ENCODE assay signal across 8 mouse cellular contexts in genomic region chr1:184034011-184034557, GRCm38 (mm10). TPM values are rescaled to one million over a fixed set of nuclear protein-coding genes. Genes with fewer than 3 reads are reported as not detected.
A peak's percentile ranks its signal among the peaks of the same experiment; 100 is the strongest.
DNase-seq lines count a peak whose midpoint lies in the region; ATAC-seq and TF ChIP-seq lines count a peak whose summit lies in the region.

1700056E22Rik (minus strand) TSS chr1:184034301.

- peak within 1 kb of the TSS; percentile 96 for H3K9ac ChIP-seq in heart, embryonic 11.5 days (ENCODE audit: low read depth, low read length)
- H3K9ac ChIP-seq in kidney, embryonic 16.5 days (replicated peaks; ENCODE audit: low read length): peak within 1 kb of the TSS; percentile 91
- H3K9ac ChIP-seq in liver, adult 2 months (ENCODE audit: low read depth, low read length): peak within 1 kb of the TSS; percentile 96

- ATAC-seq in heart, embryonic 11.5 days (replicated peaks; ENCODE audit: insufficient number of reproducible peaks, low FRiP score, low TSS enrichment): peak; percentile 99
- ATAC-seq in kidney, embryonic 16.5 days (ENCODE audit: low FRiP score, low TSS enrichment): peak; percentile 99

- peak within 1 kb of the TSS; percentile 98 for H3K27ac ChIP-seq in heart, embryonic 11.5 days (ENCODE audit: low read depth, low read length)
- H3K27ac ChIP-seq in kidney, embryonic 16.5 days (ENCODE audit: low read length): peak within 1 kb of the TSS; percentile 96
- peak within 1 kb of the TSS; percentile 97 for H3K27ac ChIP-seq in liver, adult 2 months (replicated peaks; ENCODE audit: insufficient read depth, low read depth, low read length)

- DNase-seq in B cell, adult 2 months: peak; percentile 96 to 98
- DNase-seq in brain, embryonic 14.5 days (ENCODE audit: low read depth): peak; percentile 100
- peak; percentile 95 for DNase-seq in liver, adult 2 months (ENCODE audit: extremely low read depth, low read depth, low spot score)
- DNase-seq in splenic B cell, adult 2 months (ENCODE audit: low read depth, low spot score): peak; percentile 99

- under 1% methylated on average over 38 of the region's 38 CpGs for WGBS in heart, embryonic 11.5 days (ENCODE audit: insufficient replicate concordance)
- under 1% methylated on average over 38 of the region's 38 CpGs for WGBS in kidney, embryonic 16.5 days
- WGBS in liver, adult 2 months: under 1% methylated on average over 38 of the region's 38 CpGs

- peak; percentile 42; the same call in 1 of the 2 replicates for TF ChIP-seq POLR2A in brain, embryonic 14.5 days (IDR thresholded peaks at IDR 0.05; ENCODE audit: borderline replicate concordance, extremely low read depth, insufficient read depth, insufficient read length, poor library complexity, severe bottlenecking)
- TF ChIP-seq POLR2A in liver, adult 2 months (IDR thresholded peaks at IDR 0.05; ENCODE audit: extremely low read depth, insufficient read depth, low read length): peak; percentile 86
- TF ChIP-seq POLR2A in myocyte (IDR thresholded peaks at IDR 0.05; ENCODE audit: insufficient read length, low read depth): peak; percentile 81

- peaks cover 11% of the 10 kb centered on the region for H3K27me3 ChIP-seq in erythroblast, embryonic 14.5 days (ENCODE audit: control insufficient read depth)
- H3K27me3 ChIP-seq in heart, embryonic 11.5 days (ENCODE audit: control insufficient read depth, insufficient read depth, low read length): no peaks in the 10 kb centered on the region
- H3K27me3 ChIP-seq in kidney, embryonic 16.5 days (ENCODE audit: insufficient read depth, low read length): no peaks in the 10 kb centered on the region
- H3K27me3 ChIP-seq in liver, adult 2 months (ENCODE audit: control insufficient read depth, insufficient read depth, low read length): no peaks in the 10 kb centered on the region
- no peaks in the 10 kb centered on the region for H3K27me3 ChIP-seq in myocyte (ENCODE audit: control insufficient read depth, insufficient read depth, insufficient read length)
- no peaks in the 10 kb centered on the region for H3K27me3 ChIP-seq in splenic B cell, adult 2 months (ENCODE audit: control insufficient read depth, insufficient read depth, low read length, poor library complexity, severe bottlenecking)

- TF ChIP-seq CTCF in brain, embryonic 14.5 days (IDR thresholded peaks at IDR 0.05; ENCODE audit: borderline replicate concordance, extremely low read depth, insufficient read depth, insufficient read length): no peak
- TF ChIP-seq CTCF in liver, adult 2 months (IDR thresholded peaks at IDR 0.05; ENCODE audit: low read depth, low read length): no peak

- peaks cover 29% of the 10 kb centered on the region for H3K4me1 ChIP-seq in erythroblast, embryonic 14.5 days (ENCODE audit: control insufficient read depth)
- H3K4me1 ChIP-seq in heart, embryonic 11.5 days (ENCODE audit: control insufficient read depth, insufficient read depth, low read length): peaks cover 17% of the 10 kb centered on the region
- peaks cover 10% of the 10 kb centered on the region; the same call in 1 of the 2 replicates for H3K4me1 ChIP-seq in kidney, embryonic 16.5 days (ENCODE audit: insufficient read depth, low read length)
- peaks cover 6% of the 10 kb centered on the region; the same call in 1 of the 2 replicates for H3K4me1 ChIP-seq in liver, adult 2 months (ENCODE audit: control insufficient read depth, insufficient read depth, low read length)

- peak within 1 kb of the TSS; percentile 24 for H3ac ChIP-seq in myocyte (ENCODE audit: control insufficient read depth, insufficient read length)

- H3K36me3 ChIP-seq in erythroblast, embryonic 14.5 days (ENCODE audit: control insufficient read depth): peaks cover 5% of the 10 kb centered on the region
- H3K36me3 ChIP-seq in heart, embryonic 11.5 days (ENCODE audit: control insufficient read depth, insufficient read depth, low read length): peaks cover 4% of the 10 kb centered on the region; the same call in 1 of the 2 replicates
- no peaks in the 10 kb centered on the region for H3K36me3 ChIP-seq in kidney, embryonic 16.5 days (ENCODE audit: insufficient read depth, low read length)
- no peaks in the 10 kb centered on the region for H3K36me3 ChIP-seq in liver, adult 2 months (ENCODE audit: control insufficient read depth, insufficient read depth, low read length)
- peaks cover 8% of the 10 kb centered on the region for H3K36me3 ChIP-seq in myocyte (ENCODE audit: control insufficient read depth, insufficient read depth)
- no peaks in the 10 kb centered on the region for H3K36me3 ChIP-seq in splenic B cell, adult 2 months (ENCODE audit: control insufficient read depth, insufficient read depth, low read length, poor library complexity, severe bottlenecking)

- H3K79me2 ChIP-seq in liver, adult 2 months (ENCODE audit: control insufficient read depth, insufficient read depth, low read length): peaks cover 22% of the 10 kb centered on the region; the same call in 1 of the 2 replicates
- H3K79me2 ChIP-seq in myocyte (ENCODE audit: control insufficient read depth, insufficient read depth): peaks cover 47% of the 10 kb centered on the region

- H3K9me3 ChIP-seq in erythroblast, embryonic 14.5 days (ENCODE audit: control insufficient read depth, low read length): no peaks in the 10 kb centered on the region
- H3K9me3 ChIP-seq in heart, embryonic 11.5 days (replicated peaks; ENCODE audit: control insufficient read depth, low read length): no peaks in the 10 kb centered on the region
- H3K9me3 ChIP-seq in kidney, embryonic 16.5 days (ENCODE audit: low read length): no peaks in the 10 kb centered on the region

- H3K4me3 ChIP-seq in erythroblast, embryonic 14.5 days (replicated peaks): peak within 1 kb of the TSS; percentile 84
- peak within 1 kb of the TSS; percentile 74 for H3K4me3 ChIP-seq in heart, embryonic 11.5 days (ENCODE audit: low read depth, low read length)
- peak within 1 kb of the TSS; percentile 81 for H3K4me3 ChIP-seq in kidney, embryonic 16.5 days (ENCODE audit: low read length)
- H3K4me3 ChIP-seq in liver, adult 2 months (ENCODE audit: insufficient read depth, low read depth, low read length): peak within 1 kb of the TSS; percentile 91
- H3K4me3 ChIP-seq in myocyte: peak within 1 kb of the TSS; percentile 81

- peak within 1 kb of the TSS; percentile 87 for H3K4me2 ChIP-seq in heart, embryonic 11.5 days
- H3K4me2 ChIP-seq in kidney, embryonic 16.5 days (replicated peaks; ENCODE audit: low read depth, low read length): peak within 1 kb of the TSS; percentile 88
- peak within 1 kb of the TSS; percentile 93 for H3K4me2 ChIP-seq in myocyte (ENCODE audit: low read depth)

TF ChIP-seq in myocyte, 11 proteins besides CTCF, POLR2A, EP300 and RAD21:
- TF ChIP-seq MYOG (IDR thresholded peaks at IDR 0.05; ENCODE audit: control insufficient read depth in 1 of 3, insufficient read depth in 1 of 3, insufficient read length in 2 of 3, low read depth in 2 of 3) (peak in 1 of 3 experiments; percentile 1), E2F4 (IDR thresholded peaks at IDR 0.05; ENCODE audit: insufficient read depth) (no peak), POLR2AphosphoS2 (IDR thresholded peaks at IDR 0.05; ENCODE audit: insufficient read length, low read depth) (peak; percentile 72)

RNA-seq across cellular contexts. Expression of gene 1700056E22Rik, which starts in this region (rescaled TPM):
- 0.93 and 1.0 TPM in 2 replicates for polyA plus RNA-seq in brain, embryonic 14.5 days (2012; rRNA removed)
- polyA plus RNA-seq in erythroblast, embryonic 14.5 days (2012): 1.5 and 1.7 TPM in 2 replicates
- polyA plus RNA-seq in heart, embryonic 11.5 days (2014; fragmentation: Nextera tagmentation; extraction: Ambion mirVana): 1.8 and 2.5 TPM in 2 replicates
- polyA plus RNA-seq in kidney, embryonic 16.5 days (2015; fragmentation: Nextera tagmentation; extraction: Ambion mirVana): 1.6 and 1.7 TPM in 2 replicates
- total RNA-seq in liver, adult 2 months (2014; rRNA removed): 0.27 and 0.28 TPM in 2 replicates
- 0.83 and 0.99 TPM in 2 replicates for polyA plus RNA-seq in liver, adult 2 months (2012; rRNA removed)
- polyA plus RNA-seq in myocyte (2012; fragmentation: generic; extraction: Trizol): 3.2 TPM

Comparison
In these comparisons a context has a peak if more than half of its experiments do, and no peak if none do; other contexts are left out.
1. Peak in every context shown above with its lines: DNase-seq, ATAC-seq, H3K4me3 ChIP-seq and H3K27ac ChIP-seq.
2. Peak in DNase-seq, H3K4me3 ChIP-seq, H3K27ac ChIP-seq and H3K9ac ChIP-seq in liver, adult 2 months; RNA of the gene not detected or under 1 TPM.